ENCODE assay signal across 16 mouse cellular contexts in the genomic region with DNA sequence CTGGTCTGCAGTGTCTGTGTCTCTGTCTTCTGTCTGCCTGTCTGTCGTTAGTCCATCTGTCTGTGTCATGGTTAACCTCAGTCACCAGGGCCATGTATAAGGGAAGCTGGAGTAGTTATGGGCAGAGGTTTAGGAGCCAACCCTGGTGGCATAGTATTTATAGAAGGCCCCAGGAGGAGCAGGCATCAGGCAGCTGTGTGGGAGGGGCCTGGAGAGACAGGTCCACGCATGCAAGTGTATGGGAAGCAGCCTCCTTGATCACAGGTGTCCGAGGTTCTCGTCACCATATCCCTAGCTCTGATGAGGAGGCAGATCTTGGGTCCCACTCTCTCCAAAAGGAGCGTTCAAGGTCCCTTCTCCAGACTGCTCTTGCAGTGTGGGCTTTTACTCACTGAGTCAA. TPM values are rescaled to one million over a fixed set of nuclear protein-coding genes. Genes with fewer than 3 reads are reported as not detected.
DNase-seq lines count a peak whose midpoint lies in the region; ATAC-seq lines count a peak whose summit lies in the region.
"Had no signal": no experiment of that assay in that cellular context is flagged by ENCODE, and none has a peak within 500 bp of the region (broad histone marks: within the 10 kb centered on the region; RNA-seq: fewer than 3 reads in every experiment).

No protein-coding gene starts in this region.

- no peak for ATAC-seq in forebrain, embryonic 14.5 days
- ATAC-seq in heart, embryonic 13.5 days (ENCODE audit: extremely low read depth, insufficient number of reproducible peaks, low FRiP score, low TSS enrichment) = no peak
- ATAC-seq in liver, embryonic 12.5 days = 0 out of 2 replicates have a peak, but pooled peaks have one; percentile 10
- no peak for ATAC-seq in liver, embryonic 11.5 days (replicated peaks; ENCODE audit: low FRiP score)
- ATAC-seq: inflammation-experienced regulatory T-cells, adult 6 months had no signal

- peaks cover 4% of the 10 kb centered on the region; the same call in 1 of the 2 replicates for H3K27me3 ChIP-seq in forebrain, embryonic 10.5 days (ENCODE audit: poor library complexity, severe bottlenecking)
- no peaks in the 10 kb centered on the region for H3K27me3 ChIP-seq in forebrain, embryonic 14.5 days (replicated peaks; ENCODE audit: control insufficient read depth, insufficient read depth, low read length)
- H3K27me3 ChIP-seq in heart, embryonic 13.5 days (replicated peaks) = no peaks in the 10 kb centered on the region
- H3K27me3 ChIP-seq in liver, embryonic 12.5 days (replicated peaks) = no peaks in the 10 kb centered on the region
- no peaks in the 10 kb centered on the region for H3K27me3 ChIP-seq in liver, embryonic 11.5 days (replicated peaks; ENCODE audit: control insufficient read depth, insufficient read depth, low read length)
- H3K27me3 ChIP-seq: forebrain, embryonic 13.5 days; hindbrain, embryonic 12.5 days had no signal

- 89% methylated on average over 5 of the region's 5 CpGs for WGBS in forebrain, embryonic 10.5 days
- WGBS in forebrain, embryonic 14.5 days = 85% methylated on average over 5 of the region's 5 CpGs
- 65% methylated on average over 5 of the region's 5 CpGs for WGBS in heart, embryonic 13.5 days
- WGBS in liver, embryonic 12.5 days (ENCODE audit: insufficient replicate concordance) = 80% methylated on average over 5 of the region's 5 CpGs
- WGBS in liver, embryonic 11.5 days = 85% methylated on average over 5 of the region's 5 CpGs

- DNase-seq in forebrain, embryonic 10.5 days (ENCODE audit: extremely low spot score, low spot score) = no peak
- no peak for DNase-seq in forebrain, embryonic 14.5 days (ENCODE audit: low spot score)
- DNase-seq in heart, adult 18-20 months = no peak
- no peak for DNase-seq in liver, embryonic 11.5 days (ENCODE audit: low spot score)
- no peak for DNase-seq in right cerebral cortex, adult 2 months (ENCODE audit: low spot score in 2 of 2)
- DNase-seq in thymus, postnatal 0 days (ENCODE audit: low spot score) = no peak
- DNase-seq: adrenal gland, adult 2 months; cerebellum, adult 8-10 months; liver, postnatal 0 days; right cerebral cortex, postnatal 14 days; thymus, postnatal 25 days had no signal

- H3K9me3 ChIP-seq in forebrain, embryonic 10.5 days = no peaks in the 10 kb centered on the region
- H3K9me3 ChIP-seq in forebrain, embryonic 14.5 days (replicated peaks; ENCODE audit: control insufficient read depth, low read length) = no peaks in the 10 kb centered on the region
- no peaks in the 10 kb centered on the region for H3K9me3 ChIP-seq in heart, embryonic 13.5 days
- no peaks in the 10 kb centered on the region for H3K9me3 ChIP-seq in liver, embryonic 12.5 days (replicated peaks)
- H3K9me3 ChIP-seq in liver, embryonic 11.5 days (ENCODE audit: control insufficient read depth, low read length) = no peaks in the 10 kb centered on the region
- H3K9me3 ChIP-seq: forebrain, embryonic 13.5 days; hindbrain, embryonic 12.5 days had no signal

- no peak overlapping the region for H3K4me2 ChIP-seq in forebrain, embryonic 14.5 days (ENCODE audit: low read length)
- H3K4me2 ChIP-seq in heart, embryonic 13.5 days = no peak overlapping the region
- H3K4me2 ChIP-seq in liver, embryonic 12.5 days = no peak overlapping the region
- no peak overlapping the region for H3K4me2 ChIP-seq in liver, embryonic 11.5 days
- H3K4me2 ChIP-seq: forebrain, embryonic 13.5 days; hindbrain, embryonic 12.5 days had no signal

- peak overlapping the region; percentile 77 for H3K27ac ChIP-seq in forebrain, embryonic 10.5 days
- H3K27ac ChIP-seq in forebrain, embryonic 14.5 days (ENCODE audit: low read depth, low read length) = no peak overlapping the region
- H3K27ac ChIP-seq in heart, embryonic 13.5 days (replicated peaks) = peak overlapping the region; percentile 98
- H3K27ac ChIP-seq in liver, embryonic 12.5 days = no peak overlapping the region
- H3K27ac ChIP-seq in liver, embryonic 11.5 days (ENCODE audit: low read depth, low read length) = no peak overlapping the region
- H3K27ac ChIP-seq: forebrain, embryonic 13.5 days; hindbrain, embryonic 12.5 days had no signal

- peaks cover 63% of the 10 kb centered on the region for H3K4me1 ChIP-seq in forebrain, embryonic 10.5 days
- H3K4me1 ChIP-seq in forebrain, embryonic 14.5 days (ENCODE audit: control insufficient read depth, insufficient read depth, low read length) = peaks cover 16% of the 10 kb centered on the region
- peaks cover 85% of the 10 kb centered on the region for H3K4me1 ChIP-seq in heart, embryonic 13.5 days
- H3K4me1 ChIP-seq in liver, embryonic 12.5 days = peaks cover 3% of the 10 kb centered on the region; the same call in 1 of the 2 replicates
- H3K4me1 ChIP-seq in liver, embryonic 11.5 days (replicated peaks; ENCODE audit: control insufficient read depth, insufficient read depth, low read length) = peaks cover 6% of the 10 kb centered on the region; the same call in 1 of the 2 replicates

- H3K36me3 ChIP-seq in forebrain, embryonic 10.5 days (replicated peaks) = peaks cover 35% of the 10 kb centered on the region
- H3K36me3 ChIP-seq in forebrain, embryonic 14.5 days (ENCODE audit: control insufficient read depth, insufficient read depth, low read length) = peaks cover 4% of the 10 kb centered on the region; the same call in 1 of the 2 replicates
- H3K36me3 ChIP-seq in heart, embryonic 13.5 days = peaks cover 36% of the 10 kb centered on the region
- 0 out of 2 replicates have a peak, but pooled peaks cover 8% of the 10 kb centered on the region for H3K36me3 ChIP-seq in liver, embryonic 12.5 days
- H3K36me3 ChIP-seq in liver, embryonic 11.5 days (ENCODE audit: control insufficient read depth, insufficient read depth, low read length) = peaks cover 7% of the 10 kb centered on the region; the same call in 1 of the 2 replicates

- H3K9ac ChIP-seq in forebrain, embryonic 14.5 days (ENCODE audit: low read length) = no peak overlapping the region
- peak overlapping the region; percentile 74 for H3K9ac ChIP-seq in heart, embryonic 13.5 days
- no peak overlapping the region for H3K9ac ChIP-seq in liver, embryonic 12.5 days
- no peak overlapping the region for H3K9ac ChIP-seq in liver, embryonic 11.5 days (ENCODE audit: low read depth, low read length)
- H3K9ac ChIP-seq: forebrain, embryonic 13.5 days; hindbrain, embryonic 12.5 days; liver, postnatal 0 days had no signal

- no peak overlapping the region for H3K4me3 ChIP-seq in forebrain, embryonic 10.5 days
- H3K4me3 ChIP-seq in forebrain, embryonic 14.5 days (ENCODE audit: low read depth, low read length) = no peak overlapping the region
- H3K4me3 ChIP-seq in heart, embryonic 13.5 days = no peak overlapping the region
- no peak overlapping the region for H3K4me3 ChIP-seq in liver, embryonic 12.5 days
- H3K4me3 ChIP-seq in liver, embryonic 11.5 days (ENCODE audit: low read depth, low read length) = no peak overlapping the region
- H3K4me3 ChIP-seq: forebrain, embryonic 13.5 days; hindbrain, embryonic 12.5 days had no signal

RNA-seq across cellular contexts. Expression of a gene that starts 51.5 kb away (rescaled TPM):
- polyA plus RNA-seq in forebrain, embryonic 10.5 days (2016; fragmentation: Nextera tagmentation; extraction: Ambion mirVana) = 21.2 and 23.9 TPM in 2 replicates
- polyA plus RNA-seq in forebrain, embryonic 14.5 days (2014; fragmentation: Nextera tagmentation; extraction: Ambion mirVana) = 8.4 and 10.5 TPM in 2 replicates
- polyA plus RNA-seq in heart, embryonic 13.5 days (2015; fragmentation: Nextera tagmentation; extraction: Ambion mirVana) = 42.7 and 51.8 TPM in 2 replicates
- 10 to 100 TPM; 18.6 to 19.2 TPM for total RNA-seq in heart, adult 18-20 months (2021)
- polyA plus RNA-seq in liver, embryonic 12.5 days (2016; fragmentation: Nextera tagmentation; extraction: Ambion mirVana) = 10.5 and 12.9 TPM in 2 replicates
- 22.1 and 23.5 TPM in 2 replicates for polyA plus RNA-seq in liver, embryonic 11.5 days (2014; fragmentation: Nextera tagmentation; extraction: Ambion mirVana)
- polyA plus RNA-seq in thymus, postnatal 0 days (2015; fragmentation: Nextera tagmentation; extraction: Ambion mirVana) = 16.3 and 19.0 TPM in 2 replicates

Comparison
In these comparisons a context has a peak if more than half of its experiments do, and no peak if none do; other contexts are left out.
1. H3K27ac ChIP-seq: peak in forebrain, embryonic 10.5 days (single experiment) and heart, embryonic 13.5 days (single experiment); none in forebrain, embryonic 14.5 days (single experiment), liver, embryonic 12.5 days (single experiment) and liver, embryonic 11.5 days (single experiment).